Mouse (Mus musculus): ENCODE results near the gene Rictor.

- TF ChIP-seq POLR2A (IDR thresholded peaks at IDR 0.05; ENCODE audit: insufficient read depth, low read depth, low read length) (no peak), CTCF (IDR thresholded peaks at IDR 0.05; ENCODE audit: insufficient read depth, low read depth, low read length) (no peak)
Measured at GRCm38 (mm10) chr15:6790011-6790410, 81.8 kb downstream of the Rictor start.

Data from olfactory bulb, adult 2 months (tissue).